Mouse (Mus musculus) brain, embryonic 14.5 days (tissue): ENCODE results near the gene Sos2.

Source experiments
- CTCF ChIP-seq: fragments of 200-500 bp; IDR thresholded peaks from 2 replicates; pipeline ENCODE4 v1.5.1; 2012; ENCODE audit warnings: inconsistent platforms, mild to moderate bottlenecking, moderate library complexity, borderline replicate concordance; ENCODE audit not compliant: insufficient read depth, insufficient read length; ENCODE audit errors: extremely low read depth
- POLR2A ChIP-seq: fragments of 200-500 bp; IDR thresholded peaks from 2 replicates; pipeline ENCODE4 v1.6.1; 2012; ENCODE audit warnings: mild to moderate bottlenecking, inconsistent platforms, borderline replicate concordance; ENCODE audit not compliant: poor library complexity, insufficient read depth, insufficient read length, severe bottlenecking; ENCODE audit errors: extremely low read depth

DNA sequence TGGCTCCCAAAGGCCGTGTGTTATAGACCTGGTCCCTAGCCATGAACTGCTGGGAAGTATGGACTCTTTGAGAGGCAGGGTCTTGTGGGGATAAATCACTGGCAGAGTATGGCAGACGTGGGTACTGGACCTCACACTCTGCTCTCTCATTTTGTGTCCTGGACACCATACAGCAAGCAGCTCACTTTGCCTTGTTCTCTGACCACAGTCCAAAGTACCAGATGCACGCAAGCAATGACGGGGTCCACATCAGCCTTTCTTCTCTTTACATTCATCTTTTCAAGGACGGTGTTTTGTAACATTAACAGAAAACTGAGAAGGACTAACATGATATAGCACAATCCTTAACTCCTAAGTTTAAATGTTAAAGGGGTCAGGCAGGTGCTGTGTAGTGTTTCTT, 38.8 kb downstream of the Sos2 start:
- TF ChIP-seq CTCF (no peak), POLR2A (no peak)
